Mouse (Mus musculus): ENCODE measurements at regions not wholly inside any gene's neighbourhood (a gene's known extent, or its start where the extent isn't known, plus 50 kb on each side); places are given as distances from the start of the nearest gene placed in this dataset.

GRCm38 (mm10) chr6:73379825-73380224, 89.6 kb downstream of the 4931417E11Rik start:
- TF ChIP-seq CTCF (IDR thresholded peaks at IDR 0.05; ENCODE audit: borderline replicate concordance, control insufficient read depth, extremely low read depth, insufficient read depth, low read length, poor library complexity) (no peak), POLR2A (IDR thresholded peaks at IDR 0.05; ENCODE audit: control insufficient read depth, extremely low read depth, insufficient read depth, low read length, poor library complexity) (no peak)
